Mouse (Mus musculus) activated CD4-positive, CD25-positive, alpha-beta regulatory T cell (primary cell): ENCODE measurements around the gene Cd300ld2. TPM values are rescaled to one million over a fixed set of nuclear protein-coding genes. Genes with fewer than 3 reads are reported as not detected.

Source experiments
- polyA plus RNA-seq, 2 experiments: library from polyadenylated mRNA; unstranded; fragments of 100-300 nt; shearing (Covaris generic); gene quantifications; one replicate each; pipeline ENCODE4 v1.2.1; 2017

Gene Cd300ld2
- polyA plus RNA-seq: under 1 TPM in 1 of 2 experiments, not detected in 1; 0.75 TPM

GRCm38 (mm10) chr11:115016093-115016492, at the start of gene Cd300ld2:
Gene Cd300ld2, minus strand, starts transcription at chr11:115016193.

GRCm38 (mm10) chr11:115062077-115062476, 46.1 kb upstream of the Cd300ld2 start, which contains the start of gene Cd300e:
Gene Cd300e, minus strand, starts transcription at chr11:115062177.

GRCm38 (mm10) chr11:115048259-115048658, 32.3 kb upstream of the Cd300ld2 start, which contains the start of gene Cd300ld3:
Gene Cd300ld3, minus strand, starts transcription at chr11:115048409.

GRCm38 (mm10) chr11:115037669-115038068, 21.7 kb upstream of the Cd300ld2 start, which contains the start of gene Cd300ld5:
Gene Cd300ld5, minus strand, starts transcription at chr11:115037769.

GRCm38 (mm10) chr11:115026912-115027311, 10.9 kb upstream of the Cd300ld2 start, which contains the start of gene Cd300ld4:
Gene Cd300ld4, minus strand, starts transcription at chr11:115027012.

GRCm38 (mm10) chr11:115001474-115002040, 14.4 kb downstream of the Cd300ld2 start, which contains the start of gene Cd300c2:
Gene Cd300c2, minus strand, starts transcription at chr11:115001880.

GRCm38 (mm10) chr11:114989793-114990192, 26.2 kb downstream of the Cd300ld2 start, which contains the start of gene Cd300ld:
Gene Cd300ld, minus strand, starts transcription at chr11:114989922.

GRCm38 (mm10) chr11:114968752-114969207, 47.2 kb downstream of the Cd300ld2 start, which contains the start of gene Cd300c:
Gene Cd300c, minus strand, starts transcription at chr11:114969157.

Other genes with a start within 250 kb of the Cd300ld2 start
- gene Btbd17, start 220.2 kb downstream of the Cd300ld2 start, polyA plus RNA-seq: under 1 TPM in 1 of 2 experiments, not detected in 1; 0.85 TPM
- not detected for gene Gpr142, start 217.3 kb downstream of the Cd300ld2 start, polyA plus RNA-seq
- under 1 TPM in 1 of 2 experiments, not detected in 1; 0.23 TPM for gene Gprc5c, start 165.0 kb downstream of the Cd300ld2 start, polyA plus RNA-seq
- 1 to 10 TPM in 1 of 2 experiments, under 1 TPM in 1; 0.32 to 2.8 TPM for gene Cd300a, start 126.2 kb downstream of the Cd300ld2 start, polyA plus RNA-seq
- gene Cd300lb, start 81.8 kb downstream of the Cd300ld2 start, polyA plus RNA-seq: under 1 TPM; 0.56 to 0.66 TPM
- gene Cd300c, start 47.0 kb downstream of the Cd300ld2 start, polyA plus RNA-seq: under 1 TPM in 1 of 2 experiments, not detected in 1; 0.26 TPM
- 1 to 10 TPM in 1 of 2 experiments, not detected in 1; 1.1 TPM for gene Cd300ld, start 26.3 kb downstream of the Cd300ld2 start, polyA plus RNA-seq
- 1 to 10 TPM in 1 of 2 experiments, under 1 TPM in 1; 0.61 to 3.9 TPM for gene Cd300c2, start 14.3 kb downstream of the Cd300ld2 start, polyA plus RNA-seq
- gene Cd300ld4, start 10.8 kb upstream of the Cd300ld2 start, polyA plus RNA-seq: not detected
- not detected for gene Cd300ld5, start 21.6 kb upstream of the Cd300ld2 start, polyA plus RNA-seq
- not detected for gene Cd300ld3, start 32.2 kb upstream of the Cd300ld2 start, polyA plus RNA-seq
- under 1 TPM in 1 of 2 experiments, not detected in 1; 0.73 TPM for gene Cd300e, start 46.0 kb upstream of the Cd300ld2 start, polyA plus RNA-seq
- gene Rab37, start 75.2 kb upstream of the Cd300ld2 start, polyA plus RNA-seq: 100 to 1,000 TPM; 161 to 191 TPM
- gene Cd300lf, start 117.8 kb upstream of the Cd300ld2 start, polyA plus RNA-seq: 1 to 10 TPM in 1 of 2 experiments, under 1 TPM in 1; 0.60 to 4.1 TPM
- 100 to 1,000 TPM; 316 to 490 TPM for gene Slc9a3r1, start 147.1 kb upstream of the Cd300ld2 start, polyA plus RNA-seq
- 10 to 100 TPM in 1 of 2 experiments, 1 to 10 TPM in 1; 9.5 to 14.9 TPM for gene Tmem104, start 171.3 kb upstream of the Cd300ld2 start, polyA plus RNA-seq
- gene Nat9, start 171.7 kb upstream of the Cd300ld2 start, polyA plus RNA-seq: 10 to 100 TPM in 1 of 2 experiments, 1 to 10 TPM in 1; 7.7 to 13.8 TPM